Mouse (Mus musculus): ENCODE results near the gene Mrpl14. TPM values are rescaled to one million over a fixed set of nuclear protein-coding genes. Genes with fewer than 3 reads are reported as not detected.

Mrpl14 gene
- polyA plus RNA-seq (2014; fragmentation: Illumina TruSeq; extraction: RNeasy Lipid Tissue Mini Kit (QIAGEN cat#74804); ENCODE audit: low replicate concordance), result not detected

GRCm38 (mm10) chr17:45686093-45686619, at the start of gene Mrpl14:
Gene Mrpl14 (plus strand): TSS chr17:45686322.

GRCm38 (mm10) chr17:45659225-45659624, 26.9 kb upstream of the Mrpl14 start, which contains the start of gene Capn11:
Gene Capn11 (minus strand): TSS chr17:45659325.

GRCm38 (mm10) chr17:45686716-45687115, 594 bp downstream of the Mrpl14 start, which contains the start of gene Tmem63b:
Gene Tmem63b (minus strand): TSS chr17:45686905.

GRCm38 (mm10) chr17:45733735-45734301, 47.7 kb downstream of the Mrpl14 start, which contains the start of gene 1600014C23Rik:
Gene 1600014C23Rik (minus strand): TSS chr17:45733844.

Other genes starting within 250 kb of the Mrpl14 start
- not detected for gene Spats1, start 210.9 kb upstream of the Mrpl14 start, polyA plus RNA-seq (2014; fragmentation: Illumina TruSeq; extraction: RNeasy Lipid Tissue Mini Kit (QIAGEN cat#74804); ENCODE audit: low replicate concordance)
- not detected for gene Aars2, start 179.5 kb upstream of the Mrpl14 start, polyA plus RNA-seq (2014; fragmentation: Illumina TruSeq; extraction: RNeasy Lipid Tissue Mini Kit (QIAGEN cat#74804); ENCODE audit: low replicate concordance)
- not detected for gene Tcte1, start 162.9 kb upstream of the Mrpl14 start, polyA plus RNA-seq (2014; fragmentation: Illumina TruSeq; extraction: RNeasy Lipid Tissue Mini Kit (QIAGEN cat#74804); ENCODE audit: low replicate concordance)
- gene Tmem151b, start 136.6 kb upstream of the Mrpl14 start, polyA plus RNA-seq (2014; fragmentation: Illumina TruSeq; extraction: RNeasy Lipid Tissue Mini Kit (QIAGEN cat#74804); ENCODE audit: low replicate concordance), result not detected
- 1.1 TPM for gene Nfkbie, start 130.6 kb upstream of the Mrpl14 start, polyA plus RNA-seq (2014; fragmentation: Illumina TruSeq; extraction: RNeasy Lipid Tissue Mini Kit (QIAGEN cat#74804); ENCODE audit: low replicate concordance)
- gene Slc35b2, start 122.4 kb upstream of the Mrpl14 start, polyA plus RNA-seq (2014; fragmentation: Illumina TruSeq; extraction: RNeasy Lipid Tissue Mini Kit (QIAGEN cat#74804); ENCODE audit: low replicate concordance), result 1.3 TPM
- gene Hsp90ab1, start 113.1 kb upstream of the Mrpl14 start, polyA plus RNA-seq (2014; fragmentation: Illumina TruSeq; extraction: RNeasy Lipid Tissue Mini Kit (QIAGEN cat#74804); ENCODE audit: low replicate concordance), result 585 TPM
- gene Slc29a1, start 86.7 kb upstream of the Mrpl14 start, polyA plus RNA-seq (2014; fragmentation: Illumina TruSeq; extraction: RNeasy Lipid Tissue Mini Kit (QIAGEN cat#74804); ENCODE audit: low replicate concordance), result 0.82 TPM
- not detected for gene Mymx, start 84.2 kb upstream of the Mrpl14 start, polyA plus RNA-seq (2014; fragmentation: Illumina TruSeq; extraction: RNeasy Lipid Tissue Mini Kit (QIAGEN cat#74804); ENCODE audit: low replicate concordance)
- 0.63 TPM for gene Capn11, start 27.0 kb upstream of the Mrpl14 start, polyA plus RNA-seq (2014; fragmentation: Illumina TruSeq; extraction: RNeasy Lipid Tissue Mini Kit (QIAGEN cat#74804); ENCODE audit: low replicate concordance)
- 2.9 TPM for gene Tmem63b, start 583 bp downstream of the Mrpl14 start, polyA plus RNA-seq (2014; fragmentation: Illumina TruSeq; extraction: RNeasy Lipid Tissue Mini Kit (QIAGEN cat#74804); ENCODE audit: low replicate concordance)
- gene 1600014C23Rik, start 47.5 kb downstream of the Mrpl14 start, polyA plus RNA-seq (2014; fragmentation: Illumina TruSeq; extraction: RNeasy Lipid Tissue Mini Kit (QIAGEN cat#74804); ENCODE audit: low replicate concordance), result not detected

All from small intestine, adult 10 weeks (tissue).